Mouse (Mus musculus) urinary bladder, adult 18-20 months (tissue): ENCODE measurements at regions not wholly inside any gene's neighbourhood (a gene's known extent, or its start where the extent isn't known, plus 50 kb on each side); places are given as distances from the start of the nearest gene placed in this dataset.

Source experiments
- DNase-seq, 2 experiments: peaks; one replicate each; pipeline ENCODE4 v3.0.0; 2022; ENCODE audit warnings: low spot score in 2 of 2, mixed read lengths in 2 of 2

DNA sequence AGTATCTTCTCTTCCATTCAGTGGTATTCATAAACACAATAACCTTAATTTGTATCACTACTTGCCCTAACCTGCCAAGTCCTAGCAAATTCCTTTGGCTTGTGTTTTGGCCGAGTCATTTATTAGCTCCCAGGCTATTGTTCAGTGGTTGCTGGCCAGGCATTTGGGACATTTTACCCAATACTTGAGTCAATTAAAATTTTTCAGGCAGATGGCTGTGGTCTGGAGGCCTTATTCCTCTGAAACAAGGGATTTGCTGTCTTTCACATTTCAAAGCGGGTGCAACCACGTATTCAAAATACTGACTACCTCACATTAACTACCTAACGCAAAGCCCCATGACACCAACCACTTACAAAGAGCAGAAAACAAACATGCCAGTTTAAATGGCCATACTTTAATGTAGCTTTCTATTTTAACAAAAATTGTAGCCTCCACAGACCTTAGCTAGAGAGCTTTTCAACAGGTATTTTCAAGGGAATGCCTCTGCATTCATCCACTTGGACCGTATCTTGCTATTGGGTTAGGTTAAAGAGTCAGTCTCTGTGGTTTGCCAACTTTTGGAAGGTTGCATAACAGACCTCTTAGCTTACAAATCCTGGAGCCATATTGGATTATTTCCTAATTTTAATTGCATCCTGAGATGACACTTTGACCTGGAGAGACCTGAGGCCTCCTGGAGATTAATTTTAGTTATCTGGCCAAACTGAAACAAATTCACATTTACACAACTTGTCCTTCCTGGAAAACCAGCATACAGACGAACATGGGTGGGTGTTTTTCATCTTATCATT is 224.7 kb upstream of the Fam241a start:
- DNase-seq, result no peak

DNA sequence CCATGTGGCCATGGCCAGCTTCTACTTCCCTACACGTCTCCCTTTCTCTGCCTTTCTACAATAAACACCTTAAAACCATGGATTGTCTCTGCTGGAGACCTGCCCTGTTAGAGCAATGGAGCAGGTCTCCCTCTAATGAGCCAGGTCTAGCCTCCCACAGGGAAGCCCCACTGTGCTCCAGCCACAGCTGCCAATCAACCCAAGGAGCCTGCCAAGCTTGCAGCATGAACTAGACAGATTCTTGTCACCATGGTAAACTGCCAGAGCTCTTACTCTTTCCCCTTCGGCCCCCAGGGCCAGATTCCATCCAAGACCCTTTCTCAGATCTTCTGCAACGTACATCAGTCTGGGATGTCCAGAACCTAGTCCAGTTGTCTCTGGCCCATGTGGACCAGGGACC is 217.1 kb upstream of the Fam241a start:
- no peak for DNase-seq

DNA sequence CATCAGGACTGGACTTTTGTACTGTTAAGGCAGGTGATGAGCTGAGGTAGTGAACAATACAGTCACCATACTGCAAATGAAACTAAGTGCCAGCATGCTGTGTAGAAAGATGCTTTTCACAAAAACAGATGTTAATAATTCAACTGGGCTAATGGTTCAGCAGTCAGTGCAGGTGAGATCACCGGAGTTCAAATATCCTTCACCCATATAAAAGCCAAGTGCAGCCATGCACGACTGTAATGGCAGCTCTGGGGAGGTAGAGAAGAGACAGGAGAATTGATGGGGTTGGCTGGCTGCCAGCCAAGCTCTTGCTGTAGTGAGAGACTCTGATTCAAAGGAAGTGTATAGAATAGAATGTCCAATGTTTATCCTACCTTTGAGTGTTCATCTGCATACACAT is 214.3 kb upstream of the Fam241a start:
- DNase-seq, result no peak

DNA sequence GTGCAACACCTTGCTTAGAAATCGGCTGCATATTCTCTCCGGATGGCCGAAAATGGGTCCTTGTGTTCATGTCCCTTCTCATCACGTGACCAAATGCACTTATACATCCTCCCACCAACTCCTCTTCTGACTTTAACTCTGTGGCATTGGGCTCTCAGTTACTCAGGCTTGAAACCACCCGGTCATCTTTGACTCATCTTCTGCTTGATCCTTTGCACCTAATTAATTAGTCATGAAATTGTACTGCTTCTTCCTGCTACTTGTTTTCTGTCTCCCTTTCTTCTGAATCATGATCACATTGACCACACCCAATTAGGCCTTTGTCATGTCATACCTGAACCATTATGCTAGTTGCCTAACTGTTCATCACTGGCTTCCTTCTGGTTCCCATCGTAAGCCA is 208.4 kb upstream of the Fam241a start:
- DNase-seq, result no peak

DNA sequence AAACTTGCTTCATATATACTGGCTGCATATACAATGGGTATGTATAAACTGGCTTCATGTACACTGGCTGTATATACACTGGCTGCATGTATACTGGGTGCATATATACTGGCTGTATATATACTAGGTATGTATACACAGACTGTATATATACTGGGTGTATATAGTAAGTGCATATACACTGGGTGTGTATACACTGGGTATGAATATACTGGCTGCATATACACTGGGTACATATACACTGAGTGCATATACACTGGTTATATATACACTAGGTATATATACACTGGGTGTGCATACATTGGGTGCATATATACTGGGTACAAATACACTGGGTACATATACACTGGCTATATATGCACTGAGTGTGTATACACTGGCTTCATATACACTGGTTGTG is 196.9 kb upstream of the Fam241a start:
- DNase-seq, result no peak

GRCm38 (mm10) chr3:128088207-128088606 is 192.1 kb upstream of the Fam241a start:
- DNase-seq, result no peak

- DNase-seq, result no peak
Observed at GRCm38 (mm10) chr3:128087163-128087562, 191.0 kb upstream of the Fam241a start.

GRCm38 (mm10) chr3:128082463-128082862 is 186.3 kb upstream of the Fam241a start:
- no peak for DNase-seq

DNA sequence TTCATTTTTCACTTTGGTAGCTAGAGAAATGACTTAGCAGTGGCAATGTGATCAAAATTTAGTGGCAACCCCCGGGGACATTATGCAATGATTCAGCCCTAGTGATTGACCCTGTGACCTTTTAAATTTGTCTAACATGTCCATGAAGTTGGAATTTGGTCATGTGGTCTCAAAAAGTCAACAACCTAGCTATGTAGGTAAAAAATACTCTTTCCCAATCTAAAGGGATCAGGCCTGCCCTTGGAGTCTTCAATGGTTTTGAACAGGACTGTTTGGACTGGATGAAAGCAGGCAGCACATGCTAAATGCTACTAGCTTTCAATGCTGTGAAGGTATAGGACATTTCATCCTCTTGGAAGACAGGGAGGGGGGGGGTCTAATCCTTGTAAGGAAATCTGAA is 185.3 kb upstream of the Fam241a start:
- no peak for DNase-seq

- no peak for DNase-seq
Observed at GRCm38 (mm10) chr3:128067861-128068260, 171.7 kb upstream of the Fam241a start.

DNA sequence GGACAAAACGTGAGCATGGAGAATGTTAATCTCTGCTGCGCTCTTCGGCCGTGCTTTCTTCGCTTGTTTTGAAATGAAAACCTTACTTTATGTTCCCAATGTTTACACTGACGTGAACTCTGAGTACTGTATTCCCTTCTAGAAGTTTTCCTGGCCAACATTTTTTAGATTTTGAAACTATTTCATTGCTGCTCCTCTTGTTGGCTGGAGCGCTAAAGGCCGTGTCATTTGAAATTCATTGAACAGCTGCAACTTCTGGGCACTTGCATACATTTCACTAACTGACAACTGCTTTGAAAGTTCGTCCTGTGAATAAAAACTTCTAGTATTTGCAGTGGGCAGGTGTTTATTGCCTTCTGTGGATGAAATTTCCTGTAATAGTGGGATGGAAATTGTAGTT is 157.9 kb upstream of the Fam241a start:
- DNase-seq, result no peak

DNA sequence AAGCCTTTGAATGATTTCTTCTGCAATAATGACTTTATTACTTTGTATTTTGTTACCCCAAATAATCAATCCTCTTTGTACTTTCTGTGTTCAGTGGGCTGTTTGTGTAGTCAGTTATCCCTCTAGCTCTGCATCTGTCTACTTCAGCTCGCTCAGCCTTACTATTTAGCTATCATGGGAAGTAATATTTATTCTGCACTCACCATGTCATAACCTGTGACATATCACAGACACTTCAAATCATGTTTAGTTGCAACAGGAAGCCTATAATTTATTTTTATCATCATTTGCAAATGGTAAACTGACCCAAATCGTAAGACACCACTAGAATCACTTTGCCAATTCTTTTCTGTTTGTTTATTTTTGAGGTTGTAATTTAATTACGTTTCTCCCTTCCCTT is 147.6 kb upstream of the Fam241a start:
- DNase-seq, result no peak

- DNase-seq, result peak in 1 of 2 experiments; percentile 1
Observed at GRCm38 (mm10) chr3:128040407-128041115, 144.4 kb upstream of the Fam241a start.

GRCm38 (mm10) chr3:128039185-128039584 is 143.1 kb upstream of the Fam241a start:
- no peak for DNase-seq

- no peak for DNase-seq
Observed at GRCm38 (mm10) chr3:128036538-128036937, 140.4 kb upstream of the Fam241a start.

DNA sequence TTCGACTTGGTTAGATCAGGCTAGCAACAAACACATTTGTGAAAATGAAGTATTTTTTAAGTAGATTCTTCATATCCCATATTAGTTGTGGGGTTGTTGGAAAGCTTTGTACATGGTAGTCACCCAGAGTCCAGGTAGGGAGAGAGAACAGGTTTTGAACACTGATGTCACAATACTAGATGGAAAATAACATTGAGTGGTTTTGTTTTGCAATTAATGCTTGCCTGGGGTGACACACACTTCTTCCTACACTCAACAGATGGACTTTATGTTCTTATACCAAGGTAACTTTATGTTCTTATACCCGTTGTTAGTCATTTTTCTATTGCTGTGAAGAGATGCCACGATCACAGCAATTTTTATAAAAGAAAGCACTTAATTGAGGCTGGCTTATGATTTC is 134.2 kb upstream of the Fam241a start:
- no peak for DNase-seq

DNA sequence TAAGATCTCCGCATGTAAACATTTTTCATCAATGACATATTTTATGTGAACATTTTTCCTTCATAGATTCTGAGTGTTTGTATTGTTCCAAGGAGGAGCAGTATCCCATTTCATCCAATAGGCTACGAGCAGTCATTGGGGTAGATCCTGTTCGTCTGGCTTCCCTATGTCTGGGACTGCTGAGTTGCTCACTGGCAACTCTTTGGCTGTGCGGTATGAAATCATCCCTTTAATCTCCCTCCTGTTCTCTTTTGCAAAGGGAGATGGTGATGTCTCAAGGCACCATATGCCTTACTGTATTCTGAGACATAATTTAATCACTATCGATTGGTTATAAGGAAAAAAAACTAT is 133.4 kb upstream of the Fam241a start:
- DNase-seq, result no peak

DNA sequence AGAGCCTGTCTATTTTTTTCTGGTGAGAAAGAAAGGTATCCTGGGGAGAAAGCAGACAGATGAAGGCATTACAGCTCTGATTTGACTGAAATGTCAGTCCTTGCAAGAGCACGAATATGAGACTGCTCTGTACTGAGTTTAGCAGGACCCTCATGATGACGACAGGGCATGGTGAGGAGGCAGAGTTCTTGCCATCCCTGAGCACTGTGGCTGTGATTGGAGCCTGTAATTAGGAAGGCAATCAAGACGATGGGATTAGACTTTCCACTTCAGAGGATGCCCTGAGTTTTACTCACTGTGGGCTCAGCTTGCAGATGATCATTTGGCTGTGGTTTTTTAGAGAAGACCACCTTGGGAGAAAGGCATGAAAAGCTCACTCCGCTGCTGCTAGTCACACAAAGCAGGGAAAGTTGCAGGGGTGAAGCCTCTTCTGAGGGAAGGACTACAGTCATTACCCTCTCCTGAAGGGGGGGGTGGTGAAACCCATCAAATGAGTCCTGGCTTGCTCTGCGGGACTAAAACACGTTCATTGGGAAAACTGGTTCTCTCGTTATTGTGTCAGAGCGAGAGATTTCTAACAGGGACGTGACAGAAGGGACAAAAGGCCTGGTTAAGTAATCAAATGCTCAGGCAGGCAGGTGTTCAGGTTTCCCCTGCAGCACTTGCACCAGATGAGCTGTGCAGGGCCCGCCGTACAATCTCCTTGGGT is 132.9 kb upstream of the Fam241a start:
- no peak for DNase-seq

DNA sequence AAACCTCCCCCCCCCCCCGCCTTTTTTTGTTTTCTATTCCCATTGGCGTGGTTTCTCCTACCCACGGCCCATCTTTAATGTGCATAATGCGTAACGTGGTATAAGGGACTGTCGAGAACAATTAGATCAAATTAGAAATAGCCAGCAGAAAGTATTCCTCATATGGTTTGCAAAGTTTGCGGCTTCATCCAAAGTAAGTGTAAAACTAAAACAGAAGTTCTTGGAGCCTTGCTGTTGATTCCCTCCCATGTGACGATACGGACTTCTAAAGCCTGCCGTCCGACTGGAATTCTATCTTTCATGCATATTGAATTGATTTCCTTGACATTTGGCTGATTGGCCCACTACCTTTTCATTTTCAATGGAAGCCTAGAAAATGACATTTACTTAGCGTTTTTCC is 128.7 kb upstream of the Fam241a start:
- DNase-seq, result no peak

DNA sequence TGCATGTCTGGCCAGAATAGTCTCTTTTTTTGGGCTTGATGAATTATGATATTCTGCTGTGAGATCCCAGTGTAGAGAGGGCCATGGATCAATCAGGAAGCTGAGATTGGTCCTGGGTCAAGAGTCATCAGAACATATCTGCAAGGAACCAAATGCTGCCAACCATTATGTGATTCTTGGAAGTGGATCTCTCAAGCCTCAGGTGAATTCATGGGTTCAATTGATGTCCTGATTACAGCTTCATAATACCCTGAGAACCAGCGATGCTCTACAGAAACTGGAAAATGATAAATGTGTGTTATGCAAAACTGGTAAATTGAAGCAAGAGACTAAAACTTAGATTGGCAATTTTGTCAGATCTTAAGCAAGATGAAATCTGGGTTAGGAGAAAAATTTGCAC is 118.8 kb upstream of the Fam241a start:
- DNase-seq, result no peak

DNA sequence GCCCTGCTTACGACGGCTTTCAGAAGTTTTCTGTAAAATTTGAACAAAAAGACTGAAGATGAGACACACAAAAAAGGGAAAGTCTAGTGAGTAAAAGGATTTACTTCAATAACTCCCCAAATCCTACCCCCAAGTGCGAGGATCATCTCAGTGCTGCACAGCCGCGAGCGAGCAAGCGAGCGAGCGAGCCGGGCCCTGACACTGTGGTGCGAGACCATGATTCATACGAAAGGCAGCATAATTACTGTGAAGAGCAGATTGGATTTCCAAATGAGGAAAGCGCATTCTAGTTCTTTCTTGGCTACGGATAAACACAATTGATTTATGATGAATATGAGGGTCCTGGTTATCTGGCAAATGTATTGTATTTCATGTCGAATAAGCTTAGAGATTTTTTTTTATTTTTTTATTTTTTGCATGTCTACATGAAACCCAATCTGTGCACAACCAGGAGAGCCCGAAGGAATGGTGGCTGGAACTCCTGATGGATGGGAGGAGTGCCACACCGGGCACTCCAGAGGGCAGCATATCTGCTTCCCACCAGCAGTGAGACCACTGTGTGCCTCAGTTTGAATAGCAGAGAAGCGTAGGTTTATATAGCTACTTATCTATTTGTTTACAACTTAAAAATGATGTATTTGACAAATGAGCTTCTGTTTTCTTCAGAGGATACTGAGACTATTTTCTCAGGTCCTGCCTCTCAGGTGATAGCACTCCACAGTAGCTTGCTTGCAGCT is 106.9 kb upstream of the Fam241a start:
- DNase-seq, result no peak

GRCm38 (mm10) chr3:128001924-128002501 is 105.9 kb upstream of the Fam241a start:
- peak; percentile 5 to 12 for DNase-seq
